8 mouse cellular contexts compared by ENCODE assay signal in genomic region chr13:117235530-117236212, GRCm38 (mm10). TPM values are rescaled to one million over a fixed set of nuclear protein-coding genes. Genes with fewer than 3 reads are reported as not detected.
DNase-seq lines count a peak whose midpoint lies in the region; ATAC-seq and TF ChIP-seq lines count a peak whose summit lies in the region.

No protein-coding gene starts in this region.

- H3K36me3 ChIP-seq in intestine, embryonic 15.5 days: no peaks in the 10 kb centered on the region
- no peaks in the 10 kb centered on the region for H3K36me3 ChIP-seq in intestine, postnatal 0 days (ENCODE audit: control insufficient read depth, insufficient read depth)

- peak; percentile 75 for ATAC-seq in intestine, embryonic 15.5 days
- no peak; the same call in 1 of the 2 replicates for ATAC-seq in intestine, postnatal 0 days
- ATAC-seq in megakaryocyte progenitor cell, adult 5-6 weeks (replicated peaks; ENCODE audit: poor library complexity): peak; percentile 91

- peak; percentile 81 for DNase-seq in cerebellum, adult 9-10 months
- peak; percentile 30 for DNase-seq in gastrocnemius, postnatal 10 days
- DNase-seq in kidney, postnatal 25 days: peak; percentile 43 to 80
- DNase-seq in thymus, postnatal 10 days (ENCODE audit: low spot score in 2 of 2): no peak
- DNase-seq in layer of hippocampus, adult 8-10 months (ENCODE audit: low spot score in 2 of 2): no peak

- H3K4me1 ChIP-seq in intestine, embryonic 15.5 days (replicated peaks): no peaks in the 10 kb centered on the region
- no peaks in the 10 kb centered on the region for H3K4me1 ChIP-seq in intestine, postnatal 0 days (replicated peaks; ENCODE audit: control insufficient read depth, insufficient read depth, low read length)

- H3K4me2 ChIP-seq in intestine, embryonic 15.5 days (replicated peaks): no peak overlapping the region
- no peak overlapping the region for H3K4me2 ChIP-seq in intestine, postnatal 0 days (replicated peaks; ENCODE audit: low read depth)

- no peaks in the 10 kb centered on the region for H3K9me3 ChIP-seq in intestine, embryonic 15.5 days
- no peaks in the 10 kb centered on the region for H3K9me3 ChIP-seq in intestine, postnatal 0 days (ENCODE audit: control insufficient read depth)

- TF ChIP-seq CTCF in intestine, postnatal 0 days (IDR thresholded peaks at IDR 0.05; ENCODE audit: low read depth): no peak

- no peak overlapping the region for H3K27ac ChIP-seq in intestine, embryonic 15.5 days
- no peak overlapping the region for H3K27ac ChIP-seq in intestine, postnatal 0 days (ENCODE audit: low read depth, low read length)

- no peaks in the 10 kb centered on the region for H3K27me3 ChIP-seq in intestine, embryonic 15.5 days (replicated peaks)
- no peaks in the 10 kb centered on the region for H3K27me3 ChIP-seq in intestine, postnatal 0 days (replicated peaks; ENCODE audit: control insufficient read depth, insufficient read depth, low read length)

- H3K4me3 ChIP-seq in intestine, embryonic 15.5 days (replicated peaks): no peak overlapping the region
- H3K4me3 ChIP-seq in intestine, postnatal 0 days (ENCODE audit: low read depth, low read length): no peak overlapping the region

- 38% methylated on average over 11 of the region's 11 CpGs for WGBS in intestine, embryonic 15.5 days
- 44% methylated on average over 11 of the region's 11 CpGs for WGBS in intestine, postnatal 0 days

- no peak overlapping the region for H3K9ac ChIP-seq in intestine, embryonic 15.5 days
- no peak overlapping the region for H3K9ac ChIP-seq in intestine, postnatal 0 days (ENCODE audit: low read depth, low read length)

RNA-seq across cellular contexts. Expression of gene Gm17509, which starts 14.8 kb away (rescaled TPM):
- 0.06 TPM in 1 of 2 replicates, not detected in the other for polyA plus RNA-seq in intestine, embryonic 15.5 days (2015; fragmentation: Nextera tagmentation; extraction: Ambion mirVana)
- not detected in 2 replicates for polyA plus RNA-seq in intestine, postnatal 0 days (2015; fragmentation: Nextera tagmentation; extraction: Ambion mirVana)
- not detected for total RNA-seq in gastrocnemius, postnatal 10 days (2021)
- 0.12 and 0.34 TPM in 2 replicates for total RNA-seq in megakaryocyte progenitor cell, adult 5-6 weeks (2015)
- 0.25 and 0.74 TPM in 2 replicates for total RNA-seq in megakaryocyte progenitor cell, adult 5-6 weeks (2017)
- total RNA-seq in layer of hippocampus, adult 8-10 months (2022): 1 to 10 TPM in 3 of 4 experiments, under 1 TPM in 1; 0.93 to 1.8 (median 1.2) TPM

RNA-seq across cellular contexts. Expression of gene Emb, which starts 27.3 kb away (rescaled TPM):
- 11.3 and 11.5 TPM in 2 replicates for polyA plus RNA-seq in intestine, embryonic 15.5 days (2015; fragmentation: Nextera tagmentation; extraction: Ambion mirVana)
- polyA plus RNA-seq in intestine, postnatal 0 days (2015; fragmentation: Nextera tagmentation; extraction: Ambion mirVana): 2.8 TPM in 2 replicates
- 10 to 100 TPM; 15.8 to 17.9 TPM for total RNA-seq in gastrocnemius, postnatal 10 days (2021)
- total RNA-seq in megakaryocyte progenitor cell, adult 5-6 weeks (2015): 420 and 495 TPM in 2 replicates
- total RNA-seq in megakaryocyte progenitor cell, adult 5-6 weeks (2017): 530 and 572 TPM in 2 replicates
- 10 to 100 TPM; 31.6 to 43.5 (median 35.3) TPM for total RNA-seq in layer of hippocampus, adult 8-10 months (2022)

Comparison
In these comparisons a context has a peak if more than half of its experiments do, and no peak if none do; other contexts are left out.
1. DNase-seq: peak in cerebellum, adult 9-10 months (single experiment), gastrocnemius, postnatal 10 days (single experiment) and kidney, postnatal 25 days (2 of 2); none in thymus, postnatal 10 days (0 of 2) and layer of hippocampus, adult 8-10 months (0 of 2).
2. RNA of gene Emb, which starts 27.3 kb away (total RNA-seq): 420 to 572 TPM in megakaryocyte progenitor cell, adult 5-6 weeks; 31.6 to 43.5 TPM in layer of hippocampus, adult 8-10 months and 15.8 to 17.9 TPM in gastrocnemius, postnatal 10 days; every median in the first group is over 4 times any median in the second.